Mouse (Mus musculus) T-helper 1 cell (primary cell): ENCODE results near the gene Mgrn1.

ENCODE experiments used
- in situ Hi-C: fragments of 300-600 bp; cut with MboI, MseI; formaldehyde crosslinking; loops from one replicate; pipeline ENCODE4 v1.15.1; 2025; ENCODE audit warnings: high pct_unique_total_duplicates

Gene Mgrn1

DNA sequence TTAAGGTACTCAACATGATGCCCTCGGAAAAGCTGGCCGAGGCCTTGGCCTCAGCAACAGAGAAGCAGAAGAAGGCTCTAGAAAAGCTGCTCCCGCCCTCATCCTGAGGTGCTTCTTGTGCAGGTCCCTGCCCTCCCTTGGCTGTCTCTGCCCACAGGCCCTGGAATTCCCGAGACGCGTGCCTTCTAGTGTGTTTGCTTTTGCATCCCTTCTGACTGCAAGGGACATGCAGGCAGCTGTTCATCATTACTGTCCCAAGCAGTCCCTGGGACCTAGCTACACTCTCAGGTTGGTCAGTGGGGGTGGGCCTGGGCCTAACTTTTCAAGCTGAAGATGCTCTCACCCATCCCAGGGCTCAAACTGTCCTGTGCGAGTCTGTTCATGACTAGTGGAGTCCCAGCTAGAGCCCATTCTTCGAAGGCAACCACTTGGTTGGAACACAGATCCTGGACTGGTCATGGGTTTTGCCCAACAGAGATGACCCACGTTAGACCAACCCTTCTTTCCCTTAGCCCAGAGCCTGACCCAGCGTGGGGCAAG is 54.3 kb downstream of the Mgrn1 start:
- in situ Hi-C loops, result no loop called here

DNA sequence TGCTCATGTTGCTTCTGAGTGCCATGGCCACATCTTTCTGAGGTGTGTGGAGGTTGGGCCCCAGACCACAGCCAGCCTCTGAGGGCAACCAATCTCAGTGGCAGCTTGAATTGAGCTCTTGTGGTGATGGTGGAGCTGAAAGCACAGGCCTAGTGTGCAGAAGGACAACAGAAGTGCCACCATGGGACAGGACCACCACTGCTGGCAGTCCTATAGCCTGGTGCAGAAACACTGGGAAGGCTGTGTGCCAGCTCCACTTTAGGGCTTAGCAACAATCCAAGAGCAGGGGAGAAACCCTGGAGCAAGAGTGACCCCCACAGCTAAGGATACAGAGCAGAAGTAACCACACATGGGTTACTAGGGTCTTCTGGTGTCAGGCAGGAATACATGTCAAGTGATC is 55.0 kb downstream of the Mgrn1 start:
- in situ Hi-C loops, result no loop called here

DNA sequence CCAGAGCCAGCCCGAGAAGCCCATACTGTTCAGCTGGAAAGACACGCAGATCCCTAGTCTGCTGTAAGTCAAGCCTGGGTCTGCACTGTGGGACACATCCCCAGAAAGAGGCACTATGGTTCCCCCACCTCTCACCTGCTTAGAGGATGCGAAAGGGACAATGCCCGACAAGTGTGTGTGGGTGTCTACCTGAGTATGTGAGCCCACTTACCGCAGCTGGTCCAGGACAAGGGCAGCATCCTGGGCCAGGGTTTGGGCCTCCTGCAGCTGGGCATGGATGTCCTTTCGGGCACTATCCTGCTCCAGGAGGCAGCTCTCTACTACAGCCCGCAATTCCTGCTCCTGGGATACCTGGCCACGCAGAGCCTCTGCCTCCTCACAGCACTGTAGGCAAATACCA is 56.8 kb downstream of the Mgrn1 start:
- in situ Hi-C loops, result no loop called here

DNA sequence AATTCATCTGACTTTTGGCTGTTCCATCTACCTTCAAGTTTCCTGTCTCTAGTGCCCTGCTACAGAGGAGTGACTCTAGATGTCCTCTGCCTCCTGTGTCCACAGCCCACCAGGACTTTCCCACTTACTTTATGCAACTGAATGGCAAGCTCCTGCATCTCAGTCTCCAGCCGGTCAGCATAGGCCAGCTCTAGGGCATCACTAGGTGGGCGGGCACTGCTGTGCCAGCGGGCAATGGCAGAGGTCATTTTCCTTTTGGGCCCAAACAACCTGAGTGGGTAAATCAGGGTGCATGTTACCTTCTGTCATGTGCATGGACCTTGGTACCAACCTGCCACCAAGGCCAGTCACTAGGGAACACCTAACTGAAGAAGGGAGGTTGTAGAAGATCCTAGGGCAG is 57.4 kb downstream of the Mgrn1 start:
- in situ Hi-C loops, result no loop called here

DNA sequence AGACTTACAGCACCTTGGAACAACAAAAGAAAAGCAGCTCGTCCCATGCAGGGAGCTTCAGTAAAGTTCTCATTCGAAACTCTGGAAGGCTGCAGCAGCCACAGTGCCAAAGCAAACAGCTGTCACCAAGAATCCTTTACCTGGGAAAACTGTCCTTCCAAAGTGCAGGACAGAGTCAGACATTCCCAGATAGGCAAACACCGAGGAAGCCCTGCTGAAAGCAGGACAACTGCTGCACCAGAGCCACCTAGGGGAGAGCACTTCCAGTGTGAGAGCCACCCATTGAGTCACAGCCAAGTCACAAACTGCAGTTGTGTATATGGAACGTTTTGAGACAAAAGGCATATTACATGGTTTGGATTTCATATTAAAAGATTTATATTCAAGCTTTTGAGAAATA is 59.4 kb downstream of the Mgrn1 start:
- in situ Hi-C loops, result no loop called here

DNA sequence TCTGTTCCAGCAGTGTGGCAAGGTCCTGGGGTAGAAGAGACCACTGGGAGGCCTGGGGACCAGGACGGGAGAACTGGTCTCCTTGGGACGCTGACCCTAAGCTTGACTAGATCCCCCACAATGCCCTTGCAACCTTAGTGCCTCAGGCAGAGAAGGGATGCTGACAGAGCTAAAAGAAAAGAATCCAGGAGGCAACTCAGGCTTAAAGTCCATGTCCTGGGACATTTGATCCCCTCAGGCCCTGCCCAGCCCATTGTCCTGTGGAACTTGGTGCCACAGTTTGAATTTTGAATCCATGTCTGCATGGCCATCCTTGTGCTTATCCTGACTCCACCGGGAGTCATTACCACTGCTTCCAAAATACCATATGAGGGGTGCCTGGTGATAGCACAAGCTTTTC is 60.1 kb downstream of the Mgrn1 start:
- in situ Hi-C loops, result no loop called here

DNA sequence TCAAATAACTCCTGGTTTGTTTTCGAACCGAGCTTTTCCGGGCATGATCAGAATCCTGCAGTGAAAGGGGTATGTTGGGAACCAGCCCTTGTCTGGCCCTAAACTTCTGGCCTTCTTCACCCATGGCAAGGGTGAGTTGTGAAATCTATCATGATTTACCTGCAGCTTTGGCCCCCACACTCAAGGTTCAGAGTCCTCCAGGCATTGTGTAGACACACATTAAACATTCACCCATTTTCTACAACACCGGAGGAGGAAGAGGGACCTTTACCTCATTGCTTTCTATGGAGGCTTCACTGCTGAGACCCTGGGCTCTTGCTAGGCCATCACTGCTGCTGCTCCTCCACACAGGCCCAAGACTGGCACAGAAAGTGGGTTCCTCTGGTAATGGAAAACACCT is 61.3 kb downstream of the Mgrn1 start:
- in situ Hi-C loops, result no loop called here

DNA sequence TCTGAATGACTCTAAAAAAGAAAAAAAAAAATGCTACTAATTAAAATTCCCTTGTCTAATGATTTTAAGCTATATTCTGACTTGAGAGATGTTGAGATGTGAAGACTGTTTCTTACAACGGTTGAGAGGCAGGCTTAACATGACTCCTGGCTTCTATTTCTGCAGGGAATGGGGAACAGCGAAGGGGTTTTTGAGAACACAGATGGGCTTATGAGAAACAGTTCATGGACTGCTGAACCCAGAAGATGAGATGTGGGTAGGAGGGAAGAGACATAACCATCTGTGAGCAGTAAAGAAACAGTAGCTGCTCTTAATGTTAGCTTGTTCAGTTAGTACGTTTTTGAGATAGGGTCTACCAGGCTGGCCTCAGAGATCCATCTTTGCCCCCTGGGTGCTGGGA is 70.6 kb downstream of the Mgrn1 start:
- in situ Hi-C loops, result no loop called here

DNA sequence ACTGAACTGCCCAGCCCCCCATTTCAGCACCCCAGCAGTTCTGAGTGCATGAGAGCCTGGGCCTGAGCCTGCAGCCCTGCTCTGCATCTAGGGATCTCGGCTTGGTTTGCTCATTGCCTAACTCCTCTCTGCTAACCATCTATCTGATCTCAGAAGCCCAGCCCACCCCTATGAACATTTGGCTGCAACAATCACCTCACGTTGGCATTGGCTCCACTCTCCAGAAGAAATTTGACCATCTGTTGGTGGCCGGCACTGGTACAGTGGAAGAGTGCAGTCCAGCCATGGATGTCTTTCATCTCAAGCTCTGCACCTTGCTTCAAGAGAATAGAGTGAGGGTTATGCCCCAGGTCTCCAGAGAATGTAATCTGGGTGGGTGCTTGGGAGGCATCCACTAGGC is 71.4 kb downstream of the Mgrn1 start:
- in situ Hi-C loops, result no loop called here

DNA sequence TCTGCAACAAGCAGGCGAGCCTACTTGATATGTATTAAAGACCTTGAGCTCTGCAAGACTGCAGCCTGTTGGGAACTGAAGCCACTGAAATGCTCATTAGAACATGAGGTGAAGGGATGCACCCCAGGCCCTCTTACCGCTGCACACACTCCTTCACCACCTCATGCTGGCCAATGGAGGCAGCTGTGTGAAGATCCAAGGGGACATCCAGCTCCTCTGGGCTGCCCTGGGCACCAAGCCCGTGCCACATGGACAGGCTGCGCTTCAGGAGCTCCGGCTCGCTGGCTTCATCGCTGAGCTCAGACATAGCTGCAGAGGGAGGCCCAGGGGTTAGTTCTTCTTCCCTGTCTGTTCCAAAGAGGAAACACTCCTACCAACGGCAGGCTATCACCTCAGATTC is 74.2 kb downstream of the Mgrn1 start:
- in situ Hi-C loops, result no loop called here

DNA sequence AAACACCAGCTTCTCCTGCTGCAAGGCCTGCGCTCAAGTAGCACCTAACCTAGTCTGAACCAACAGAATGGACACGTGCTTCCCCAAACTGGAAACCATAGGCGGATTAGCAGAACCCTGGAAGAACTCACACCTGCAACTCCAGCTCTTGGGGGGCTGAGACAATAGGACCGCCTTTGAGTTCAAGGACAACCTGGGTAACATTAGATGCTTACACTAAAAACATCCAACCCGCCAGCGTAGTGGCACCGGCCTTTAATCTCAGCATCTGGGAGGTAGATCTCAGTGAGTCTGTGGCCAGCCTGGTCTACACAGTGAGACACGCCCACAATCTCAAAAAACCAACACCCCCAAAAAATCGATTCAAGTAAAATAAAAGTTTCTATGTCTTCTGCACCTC is 77.3 kb downstream of the Mgrn1 start:
- in situ Hi-C loops, result no loop called here

DNA sequence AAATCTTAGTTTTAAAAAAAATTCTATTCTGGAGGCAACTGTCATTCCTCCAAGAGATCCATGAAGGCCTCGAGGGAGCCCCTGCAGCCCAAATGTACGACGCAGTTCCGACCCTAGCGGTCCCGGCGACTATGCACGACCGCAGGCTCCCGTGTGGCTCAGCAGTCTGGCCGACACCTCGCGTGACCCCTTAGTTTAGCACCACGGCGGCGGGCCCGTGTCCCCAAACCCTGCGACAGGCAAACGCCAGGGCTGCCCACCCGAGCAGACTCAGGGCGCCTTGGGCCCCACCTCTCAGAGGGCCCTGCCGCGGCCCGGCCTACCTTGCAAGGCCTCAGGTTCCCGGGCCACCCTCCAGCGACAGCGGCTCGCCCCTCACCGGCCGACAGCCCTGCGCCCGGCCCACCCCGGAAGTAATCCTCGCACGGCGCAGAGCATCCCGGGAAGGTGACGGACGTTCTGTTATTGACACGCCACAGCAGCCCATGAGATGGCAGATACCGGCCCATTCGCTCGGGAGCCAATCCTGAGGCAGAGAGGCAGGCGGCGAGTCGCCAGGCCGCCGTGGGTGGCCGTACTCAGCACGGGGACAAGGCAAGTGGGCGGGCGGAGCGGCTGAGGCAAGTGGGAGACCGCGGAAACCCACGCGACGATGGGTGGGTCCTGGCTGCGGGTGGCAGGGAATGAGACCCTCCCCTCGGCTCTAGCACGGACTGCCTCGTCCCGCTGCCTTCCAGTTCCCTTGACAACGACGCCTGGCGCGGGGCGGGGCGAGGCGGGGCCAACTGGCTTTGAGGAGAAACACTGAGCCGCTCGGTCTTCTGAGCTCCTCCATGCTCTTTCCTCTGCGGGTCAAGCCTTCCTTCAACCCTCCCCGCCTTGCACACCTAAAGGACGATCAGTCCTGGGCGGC is 78.0 kb downstream of the Mgrn1 start, which contains the start of gene Anks3:
Anks3 (minus strand) TSS at position 409 of the 913 bp plus-strand sequence.
- in situ Hi-C loops, result no loop called here

DNA sequence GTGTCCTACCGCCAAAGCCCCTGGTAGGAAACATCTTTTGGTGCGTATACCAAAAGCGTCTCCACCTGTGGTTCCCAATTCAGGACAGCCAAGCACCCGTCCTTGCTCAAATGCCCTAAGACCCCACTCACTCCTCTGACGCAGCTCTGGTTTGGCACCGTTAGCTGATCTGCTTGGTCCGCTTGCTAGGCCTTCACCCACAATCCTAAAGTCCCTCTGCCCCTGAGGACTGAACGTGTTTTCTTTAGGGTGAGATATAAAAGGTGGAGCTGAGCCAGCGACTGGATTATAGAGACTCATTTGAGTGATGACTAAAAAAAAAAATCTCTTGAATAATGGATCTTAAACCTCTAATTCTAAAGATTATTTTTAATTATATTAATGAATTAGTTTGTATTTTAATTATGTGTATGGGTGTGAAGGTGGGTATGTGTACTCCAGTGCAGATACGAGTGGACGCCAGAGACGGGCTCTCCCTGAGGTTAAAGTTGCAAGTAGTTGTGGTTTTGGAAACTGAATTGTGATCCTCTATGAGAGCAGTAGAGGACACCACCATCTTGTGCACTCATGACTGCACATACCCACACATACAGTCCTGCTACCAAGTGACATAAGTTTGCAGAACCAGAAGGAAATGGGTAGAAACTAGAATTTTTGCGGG is 78.8 kb downstream of the Mgrn1 start:
- in situ Hi-C loops, result no loop called here

DNA sequence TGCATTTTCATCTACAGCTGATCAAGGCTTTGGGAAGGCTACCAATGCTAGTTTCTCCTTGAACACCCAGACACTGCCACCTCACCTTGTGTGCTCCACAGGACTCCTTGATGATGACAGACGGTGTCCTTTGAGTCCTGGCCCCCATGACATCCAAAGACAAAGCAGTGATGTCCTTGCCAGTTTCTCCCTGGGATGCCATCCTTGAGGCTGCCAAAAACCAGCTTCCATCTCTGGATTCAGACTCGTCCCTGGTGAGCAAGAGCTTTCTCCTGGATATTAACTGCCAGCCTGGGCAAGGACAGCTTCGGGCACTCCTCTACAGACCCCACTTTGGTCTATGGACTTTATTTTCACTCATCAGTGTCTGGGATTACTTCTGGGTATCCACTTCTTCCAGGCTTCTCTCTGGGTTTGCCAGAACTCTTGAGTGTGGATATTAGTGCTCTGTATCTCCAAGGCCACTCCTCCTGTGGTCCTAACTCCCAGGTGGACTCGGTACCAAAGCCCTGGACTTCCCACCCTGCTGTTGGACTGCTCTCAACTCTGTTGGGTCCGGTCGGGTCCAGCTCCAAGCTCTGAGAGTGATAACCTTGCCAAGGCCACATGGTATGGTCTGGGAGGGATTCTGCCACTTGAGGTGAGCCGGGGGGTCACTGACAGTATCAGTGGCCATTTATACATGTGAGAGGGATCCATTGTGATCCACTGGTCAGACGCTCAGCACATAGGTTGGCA is 79.5 kb downstream of the Mgrn1 start:
- in situ Hi-C loops, result no loop called here

DNA sequence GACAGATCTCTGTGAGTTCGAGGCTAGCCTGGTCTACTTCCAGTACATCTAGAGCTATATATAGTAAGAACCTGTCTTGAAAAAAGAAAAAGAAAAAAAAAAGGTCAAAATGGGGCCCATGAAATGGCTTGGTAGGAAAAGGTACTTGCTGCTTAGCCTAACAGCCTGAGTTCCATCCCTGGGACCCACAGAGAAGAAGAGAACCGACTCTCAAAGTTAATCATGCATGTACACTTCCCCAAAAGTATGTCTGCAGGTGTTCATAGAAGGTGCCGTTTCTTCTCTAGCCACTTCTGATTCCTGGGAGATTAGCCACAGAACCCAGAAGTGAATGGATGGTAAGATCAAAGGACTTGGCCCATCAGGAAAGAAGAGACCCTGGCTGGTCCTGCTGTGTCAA is 82.4 kb downstream of the Mgrn1 start:
- in situ Hi-C loops, result no loop called here

DNA sequence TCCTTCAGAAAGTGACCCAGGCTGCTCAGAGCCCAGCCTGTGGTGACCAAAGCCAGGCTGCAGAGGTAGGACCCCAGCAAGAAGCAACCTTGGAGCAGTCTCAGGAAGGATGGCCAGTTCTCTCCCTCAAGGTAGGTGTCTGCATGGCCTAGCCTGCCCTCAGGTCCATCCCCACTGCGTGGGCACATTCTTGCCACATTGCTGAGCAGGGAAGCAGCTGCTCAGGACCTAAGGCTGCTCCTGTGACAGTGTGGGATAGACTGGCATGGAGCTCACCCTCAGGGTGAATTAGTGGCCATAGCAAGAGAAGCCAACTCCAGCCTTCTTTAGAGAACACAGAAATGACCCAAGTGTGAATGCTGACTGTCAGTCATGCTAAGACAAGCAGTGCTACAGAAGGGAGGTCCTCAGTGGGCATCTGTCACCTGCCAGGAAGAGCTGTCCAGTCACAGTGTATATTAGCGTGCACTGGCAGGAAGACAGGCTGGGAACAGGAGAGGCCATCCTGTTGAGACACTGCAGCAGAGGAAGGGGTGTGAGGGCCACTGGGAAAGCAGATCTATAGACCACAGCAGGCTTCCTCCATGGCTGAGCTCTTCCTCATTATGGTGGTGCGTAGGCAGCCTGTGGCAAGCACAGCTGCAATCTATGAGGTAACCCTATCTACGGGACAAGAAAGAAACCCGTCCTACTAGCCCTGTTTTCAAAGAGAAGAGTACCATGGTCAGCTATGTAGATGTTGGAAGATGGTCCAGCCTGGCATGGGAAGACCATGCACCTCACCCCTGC is 83.2 kb downstream of the Mgrn1 start:
- in situ Hi-C loops, result no loop called here

DNA sequence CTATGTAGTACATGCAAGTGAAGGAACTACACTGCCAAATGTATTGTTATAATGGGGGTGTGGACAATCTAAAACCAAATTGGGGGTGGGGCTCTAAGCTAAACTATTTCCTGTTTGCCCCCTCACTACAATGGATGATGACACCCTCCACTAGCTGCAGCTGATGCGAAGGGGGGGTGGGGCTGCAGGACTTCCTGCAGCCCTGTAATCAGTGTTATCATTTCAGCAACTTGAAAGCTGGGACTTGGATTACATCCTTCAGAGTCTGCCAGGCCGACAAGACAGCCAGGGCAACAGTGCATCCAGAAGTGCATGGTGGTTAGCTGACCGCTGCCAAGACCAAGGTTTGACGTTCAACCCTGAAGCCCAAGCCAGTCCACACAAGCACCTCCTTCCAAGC is 85.6 kb downstream of the Mgrn1 start:
- in situ Hi-C loops, result no loop called here

DNA sequence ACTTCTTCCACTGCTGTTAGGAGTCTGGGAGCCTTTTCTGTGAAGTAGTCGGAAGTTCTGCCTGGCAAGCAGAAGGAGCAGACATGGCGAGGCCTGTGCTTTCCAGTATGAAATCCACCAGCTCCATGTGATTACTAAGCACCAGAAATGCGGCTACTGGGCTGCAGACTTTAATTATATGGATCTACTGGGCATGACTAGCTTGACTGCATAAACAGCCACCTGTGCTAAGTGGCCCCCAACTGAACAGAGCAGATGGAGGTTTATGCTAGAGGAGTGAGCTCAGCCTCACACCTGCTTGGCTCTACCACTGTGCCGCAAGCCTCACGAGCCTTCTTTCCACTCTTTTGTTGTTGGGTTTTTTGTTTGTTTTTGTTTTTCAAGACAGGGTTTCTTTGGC is 88.5 kb downstream of the Mgrn1 start:
- in situ Hi-C loops, result no loop called here

DNA sequence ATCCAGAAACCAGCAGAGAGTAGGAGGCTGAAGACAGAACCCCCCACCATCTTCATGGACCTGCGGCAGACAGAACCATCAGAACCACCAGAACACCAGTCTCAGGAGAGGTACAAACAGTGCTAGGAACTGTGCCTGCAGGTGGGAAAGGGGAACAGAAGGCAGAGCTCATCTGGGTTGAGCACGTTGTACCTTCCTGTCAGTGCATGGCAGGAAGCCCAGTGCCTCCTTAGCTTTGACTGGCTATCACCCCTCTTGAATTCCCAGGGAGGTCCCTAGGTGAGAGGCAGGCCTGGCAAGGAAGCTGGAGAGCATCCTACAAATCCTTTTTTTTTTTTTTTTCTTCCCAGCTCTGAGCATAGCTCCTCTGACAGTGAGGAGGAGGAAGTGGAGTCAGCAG is 90.1 kb downstream of the Mgrn1 start:
- in situ Hi-C loops, result no loop called here

DNA sequence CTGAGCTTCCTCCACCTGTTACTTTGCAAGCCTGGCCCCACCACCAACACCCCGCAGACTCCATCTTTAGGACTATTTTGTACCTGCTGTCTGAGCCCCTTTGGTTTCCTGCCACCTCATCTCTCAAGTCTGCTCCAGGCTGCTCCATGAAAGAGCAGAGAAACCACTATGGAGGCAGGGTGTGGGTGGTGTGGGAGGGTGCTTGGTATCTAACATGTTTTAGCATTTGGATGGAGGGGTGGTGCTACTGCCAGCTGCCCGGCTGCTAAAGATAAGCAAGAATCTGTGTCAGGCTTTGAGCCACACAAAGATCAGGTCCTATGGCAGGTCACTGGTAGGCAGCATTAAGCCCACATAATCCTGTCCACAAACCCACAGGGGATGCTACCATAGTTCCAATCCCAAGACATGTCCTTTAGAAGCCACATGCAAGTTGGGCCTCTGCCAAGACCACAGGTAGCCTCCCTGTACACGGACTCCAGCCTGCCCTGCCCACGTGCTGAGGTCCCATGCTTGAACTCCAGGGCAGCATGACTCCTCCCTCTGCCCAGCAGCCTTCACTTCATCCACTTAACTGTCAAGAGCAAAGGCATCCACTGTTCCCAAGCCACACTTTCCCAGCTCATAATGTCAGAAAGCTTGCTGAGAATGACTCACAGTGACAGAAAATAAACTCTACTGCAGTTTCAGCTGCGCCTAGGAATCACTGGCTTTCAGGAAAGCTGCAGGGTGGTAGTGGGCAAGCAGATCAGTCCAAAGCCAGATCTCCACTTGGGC is 92.4 kb downstream of the Mgrn1 start:
- in situ Hi-C loops, result no loop called here
